Mouse (Mus musculus) macrophage (primary cell): ENCODE data around the gene Trim12a. TPM values are rescaled to one million over a fixed set of nuclear protein-coding genes. Genes with fewer than 3 reads are reported as not detected.
A peak's percentile ranks its signal among the peaks of the same experiment; 100 is the strongest.
"Not testable (repeated sequence)": the region's sequence is repeated elsewhere in the genome, so short reads cannot be mapped to it uniquely, and the experiment has no call there.

ENCODE experiments used
- H3K27ac ChIP-seq: fragments of 350-480 bp; formaldehyde crosslinking; 2 replicates; pipeline ENCODE4 v1.9.0; 2021
- H3K36me3 ChIP-seq: fragments of 350-480 bp; formaldehyde crosslinking; 2 replicates; pipeline ENCODE4 v1.9.0; 2021; ENCODE audit errors: inconsistent target
- H3K4me3 ChIP-seq: fragments of 350-480 bp; formaldehyde crosslinking; 2 replicates; pipeline ENCODE4 v1.9.0; 2021; ENCODE audit errors: inconsistent target
- H3K79me2 ChIP-seq: fragments of 350-480 bp; formaldehyde crosslinking; 2 replicates; pipeline ENCODE4 v1.9.0; 2021; ENCODE audit errors: inconsistent target
- WGBS: methylation state at CpG from one replicate; pipeline ENCODE4 v1.1.7; 2026; ENCODE audit warnings: inconsistent platforms; ENCODE audit not compliant: missing documents; 5-methylcytosine and 5-hydroxymethylcytosine counted together
- polyA plus RNA-seq: library from polyadenylated mRNA; stranded (reverse); fragments of 250-400 nt; gene quantifications from 3 replicates; pipeline ENCODE4 v1.2.4, GENCODE M21; 2018; ENCODE audit warnings: inconsistent platforms
- total RNA-seq, 78 experiments: library from RNA; depleted of rRNA; stranded (reverse); fragments of 250-400 nt; gene quantifications; 1 replicate in 9 of 78; 2 replicates in 24 of 78; 3 replicates in 43 of 78; 4 replicates in 2 of 78; pipeline ENCODE4 v1.2.4; 2018; ENCODE audit warnings: inconsistent platforms in 56 of 78

Gene Trim12a
- 100 to 1,000 TPM; 173 to 509 (median 329) TPM for total RNA-seq (2018; cell fraction: chromatin; rRNA removed)
- total RNA-seq (2018; cell fraction: cytosol; rRNA removed): 100 to 1,000 TPM in 13 of 26 experiments, 10 to 100 TPM in 13; 49.1 to 149 (median 101) TPM
- total RNA-seq (2018; cell fraction: nucleus; rRNA removed): 100 to 1,000 TPM; 110 to 465 (median 225) TPM
- polyA plus RNA-seq: 29.2 to 58.7 TPM (median 53.4 TPM) in 3 replicates

DNA sequence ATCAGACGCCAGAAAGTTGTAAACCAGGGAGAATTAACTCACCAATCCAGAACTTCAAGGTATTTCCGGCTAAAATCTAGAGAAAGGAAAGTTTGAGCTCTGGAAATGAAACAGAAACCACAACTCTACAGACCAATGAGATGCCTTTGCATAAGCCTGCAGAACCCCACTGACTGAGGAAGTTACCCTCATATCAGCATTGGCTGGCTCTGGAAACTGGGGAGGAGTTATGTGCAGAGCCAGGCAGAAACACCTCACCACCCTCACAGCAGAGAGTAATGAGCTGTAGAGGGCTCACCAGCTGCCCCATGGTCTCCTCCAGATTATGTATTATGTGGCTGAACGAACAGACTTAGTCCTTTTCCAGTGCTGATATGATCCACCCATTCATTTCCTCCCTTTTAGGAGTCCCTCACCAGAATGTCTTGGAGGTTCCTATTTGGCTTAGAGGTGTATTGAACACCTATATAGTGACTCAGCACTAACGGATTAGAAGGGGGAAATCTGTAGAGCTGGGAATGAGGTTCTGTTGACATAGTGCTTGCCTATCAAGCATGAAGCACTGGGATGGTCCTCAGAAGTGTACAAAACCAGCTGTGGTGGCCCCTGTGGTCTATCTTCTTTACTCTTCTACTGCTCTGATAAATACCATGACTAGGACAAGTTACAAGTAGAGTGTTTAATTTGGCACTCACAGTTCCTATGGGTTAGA is at the start of gene Trim12a:
Gene Trim12a (minus strand): TSS at position 98 of the 712 bp plus-strand sequence.
- Histone ChIP-seq H3K27ac (peak within 1 kb of the TSS; percentile 92), H3K4me3 (peak within 1 kb of the TSS; percentile 70), H3K79me2 (peaks cover 37% of the 10 kb centered on the region)
- 14% methylated on average over 3 of the region's 4 CpGs for WGBS
- not testable (repeated sequence) for H3K36me3 ChIP-seq

- Histone ChIP-seq H3K27ac (peak overlapping the region; percentile 86), H3K36me3 (no peaks in the 10 kb centered on the region), H3K4me3 (no peak overlapping the region; the same call in 1 of the 2 replicates), H3K79me2 (peaks cover 23% of the 10 kb centered on the region; the same call in 1 of the 2 replicates)
- 64% methylated on average over 2 of the region's 2 CpGs for WGBS
Observed at GRCm38 (mm10) chr7:104353600-104353967, 38.3 kb upstream of the Trim12a start.

- Histone ChIP-seq H3K36me3 (peaks cover 5% of the 10 kb centered on the region; the same call in 1 of the 2 replicates), H3K4me3 (peak within 1 kb of the TSS; percentile 71), H3K79me2 (peaks cover 23% of the 10 kb centered on the region; the same call in 1 of the 2 replicates), H3K27ac (peak within 1 kb of the TSS; percentile 86)
- 0% methylated on average over 12 of the region's 14 CpGs for WGBS
Observed at GRCm38 (mm10) chr7:104352717-104353599, 37.7 kb upstream of the Trim12a start, which contains the start of gene Trim12c. Gene Trim12c, minus strand, starts transcription at chr7:104353362.

DNA sequence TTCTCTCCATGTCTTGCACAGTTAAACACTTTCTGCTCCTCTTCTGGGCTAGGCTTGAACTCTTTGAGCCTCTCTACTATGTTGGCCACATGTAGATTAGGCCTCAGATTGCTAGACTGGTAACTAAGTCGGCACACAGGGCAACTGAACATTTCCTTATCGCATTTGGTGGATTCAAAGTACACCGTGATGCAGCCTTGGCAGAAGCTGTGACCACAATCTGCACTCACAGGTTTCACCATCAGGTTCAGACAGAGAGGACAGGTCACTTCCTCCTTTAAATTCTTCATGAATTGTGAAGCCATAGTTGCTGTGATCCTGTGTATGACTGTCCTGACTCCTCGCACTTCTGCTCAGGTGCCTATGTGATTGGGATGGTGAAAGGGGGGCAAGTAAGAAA is 32.8 kb upstream of the Trim12a start:
- H3K79me2 ChIP-seq: peaks cover 23% of the 10 kb centered on the region; the same call in 1 of the 2 replicates
- not testable (repeated sequence) for H3K4me3 ChIP-seq, H3K27ac ChIP-seq
- peaks cover 31% of the 10 kb centered on the region for H3K36me3 ChIP-seq
- 72% methylated on average over 4 of the region's 4 CpGs for WGBS

DNA sequence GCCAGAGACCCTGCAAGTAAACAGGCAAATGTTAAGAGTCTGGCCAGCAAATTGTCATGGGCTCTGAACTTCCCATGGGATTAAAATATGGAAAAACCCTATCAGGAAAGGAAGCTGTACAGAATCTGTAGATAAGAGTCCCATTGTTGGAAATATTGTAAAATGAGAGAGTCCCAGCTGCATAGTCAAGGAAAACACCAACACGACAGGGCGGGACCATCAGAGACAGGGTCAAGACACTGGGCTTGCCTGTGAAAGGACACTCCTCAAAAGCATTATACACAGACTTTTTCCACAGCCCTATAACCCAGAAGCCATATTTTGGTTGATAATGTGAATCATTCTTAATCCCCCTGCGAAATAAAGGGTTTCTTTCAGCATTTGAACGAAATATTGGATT is 25.5 kb upstream of the Trim12a start:
- H3K36me3 ChIP-seq: peaks cover 23% of the 10 kb centered on the region
- H3K27ac ChIP-seq, H3K79me2 ChIP-seq, H3K4me3 ChIP-seq: not testable (repeated sequence)
- WGBS: 90% methylated on average over 2 of the region's 4 CpGs

GRCm38 (mm10) chr7:104335547-104335946 is 20.3 kb upstream of the Trim12a start:
- not testable (repeated sequence) for H3K27ac ChIP-seq, H3K79me2 ChIP-seq, H3K4me3 ChIP-seq, H3K36me3 ChIP-seq
- 83% methylated on average over 1 of the region's 3 CpGs for WGBS

GRCm38 (mm10) chr7:104329171-104329570 is 13.9 kb upstream of the Trim12a start, which contains the start of gene Trim34b:
Gene Trim34b, plus strand, starts transcription at chr7:104329471.
- H3K4me3 ChIP-seq, H3K79me2 ChIP-seq, H3K36me3 ChIP-seq, H3K27ac ChIP-seq: not testable (repeated sequence)
- 100% methylated on average over 2 of the region's 2 CpGs for WGBS

GRCm38 (mm10) chr7:104322028-104322427 is 6.8 kb upstream of the Trim12a start:
- Histone ChIP-seq H3K79me2 (no peaks in the 10 kb centered on the region), H3K27ac (no peak overlapping the region), H3K4me3 (no peak overlapping the region), H3K36me3 (no peaks in the 10 kb centered on the region)
- 92% methylated on average over 7 of the region's 9 CpGs for WGBS

DNA sequence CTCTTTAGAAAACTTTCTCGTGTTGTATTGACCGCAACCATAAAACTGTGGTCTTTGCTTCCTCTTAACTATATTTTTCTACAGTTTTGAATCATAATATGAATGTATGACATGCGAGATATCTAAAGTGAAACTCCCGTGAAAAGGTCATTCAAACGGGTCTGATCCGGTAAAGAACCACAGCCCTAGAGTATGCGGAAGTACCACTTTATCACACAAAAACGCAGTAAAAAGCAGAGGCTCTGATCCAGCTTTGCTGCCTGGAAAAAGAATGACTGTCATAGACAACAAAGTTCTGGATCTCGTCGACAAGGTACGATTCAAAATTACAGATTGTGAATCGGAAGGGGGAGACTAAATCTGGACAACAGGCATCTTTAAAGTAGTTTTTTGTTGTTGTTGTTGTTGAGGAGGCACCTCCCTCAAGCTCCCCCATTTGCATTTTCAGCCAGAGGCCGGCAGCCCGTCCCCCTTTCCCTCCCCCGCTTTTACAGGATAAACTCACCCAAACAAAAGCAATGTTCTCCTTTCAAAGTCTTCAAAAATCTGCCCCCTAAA is 391 bp downstream of the Trim12a start:
- 2% methylated on average over 15 of the region's 15 CpGs for WGBS
- Histone ChIP-seq H3K79me2 (peaks cover 43% of the 10 kb centered on the region), H3K36me3 (no peaks in the 10 kb centered on the region), H3K27ac (peak overlapping the region; percentile 92), H3K4me3 (peak overlapping the region; percentile 70)

- 92% methylated on average over 5 of the region's 5 CpGs for WGBS
- no peaks in the 10 kb centered on the region for H3K79me2 ChIP-seq
- H3K36me3 ChIP-seq: no peaks in the 10 kb centered on the region
- H3K27ac ChIP-seq: no peak overlapping the region
- H3K4me3 ChIP-seq: no peak overlapping the region
Observed at GRCm38 (mm10) chr7:104291638-104292400, 23.4 kb downstream of the Trim12a start.

DNA sequence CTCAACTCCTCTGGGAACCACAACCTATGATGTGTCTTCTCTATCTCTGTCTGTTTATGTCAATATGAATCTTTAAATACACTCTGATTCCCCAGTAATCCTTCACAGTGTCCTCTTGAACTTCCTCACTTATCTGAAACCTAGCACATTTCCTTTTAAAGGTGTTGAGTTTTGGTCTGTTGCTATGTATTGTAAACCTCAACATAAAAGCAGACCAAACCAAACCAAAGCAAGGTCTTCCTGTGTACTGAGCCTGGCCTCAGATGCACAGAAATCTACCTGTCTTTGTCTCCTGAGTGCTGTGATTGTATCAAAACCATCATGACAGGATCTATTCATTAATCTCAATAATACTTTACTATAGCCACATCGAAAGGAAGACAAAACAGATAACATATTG is 24.6 kb downstream of the Trim12a start:
- Histone ChIP-seq H3K36me3 (no peaks in the 10 kb centered on the region), H3K4me3 (no peak overlapping the region), H3K27ac (no peak overlapping the region), H3K79me2 (no peaks in the 10 kb centered on the region)
- WGBS: 100% methylated on average over 1 of the region's 1 CpGs

DNA sequence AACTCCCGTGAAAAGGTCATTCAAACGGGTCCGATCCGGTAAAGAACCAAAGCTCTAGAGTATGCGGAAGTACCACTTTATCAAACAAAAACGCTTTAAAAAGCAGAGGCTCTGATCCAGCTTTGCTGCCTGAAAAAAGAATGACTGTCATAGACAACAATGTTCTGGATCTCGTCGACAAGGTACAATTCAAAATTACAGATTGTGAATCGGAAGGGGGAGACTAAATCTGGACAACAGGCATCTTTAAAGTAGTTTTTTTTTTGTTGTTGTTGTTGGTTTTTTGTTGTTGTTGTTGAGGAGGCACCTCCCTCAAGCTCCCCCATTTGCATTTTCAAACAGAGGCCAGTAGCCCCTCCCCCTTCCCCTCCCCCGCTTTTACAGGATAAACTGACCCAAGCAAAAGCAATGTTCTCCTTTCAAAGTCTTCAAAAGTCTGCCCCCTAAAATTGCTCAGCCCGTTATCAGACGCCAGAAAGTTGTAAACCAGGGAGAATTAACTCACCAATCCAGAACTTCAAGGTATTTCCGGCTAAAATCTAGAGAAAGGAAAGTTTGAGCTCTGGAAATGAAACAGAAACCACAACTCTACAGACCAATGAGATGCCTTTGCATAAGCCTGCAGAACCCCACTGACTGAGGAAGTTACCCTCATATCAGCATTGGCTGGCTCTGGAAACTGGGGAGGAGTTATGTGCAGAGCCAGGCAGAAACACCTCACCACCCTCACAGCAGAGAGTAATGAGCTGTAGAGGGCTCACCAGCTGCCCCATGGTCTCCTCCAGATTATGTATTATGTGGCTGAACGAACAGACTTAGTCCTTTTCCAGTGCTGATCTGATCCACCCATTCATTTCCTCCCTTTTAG is 27.5 kb downstream of the Trim12a start, which contains the start of gene Trim5:
Gene Trim5 (minus strand): TSS at position 519 of the 868 bp plus-strand sequence.
- H3K36me3 ChIP-seq, H3K79me2 ChIP-seq: not testable (repeated sequence)
- WGBS: 52% methylated on average over 11 of the region's 14 CpGs
- peak within 1 kb of the TSS; percentile 40 for H3K4me3 ChIP-seq
- H3K27ac ChIP-seq: peak within 1 kb of the TSS; percentile 46

GRCm38 (mm10) chr7:104279361-104279760 is 35.9 kb downstream of the Trim12a start:
- peaks cover 15% of the 10 kb centered on the region for H3K36me3 ChIP-seq
- not testable (repeated sequence) for H3K79me2 ChIP-seq, H3K27ac ChIP-seq, H3K4me3 ChIP-seq
- WGBS: 86% methylated on average over 1 of the region's 3 CpGs
